Mouse (Mus musculus) cerebellum, adult (tissue): ENCODE data around the gene Synj2.
"Not testable (repeated sequence)": the region's sequence is repeated elsewhere in the genome, so short reads cannot be mapped to it uniquely, and the experiment has no call there.

Experiments used
- ATAC-seq: cut with Nextera tagmentation; 2 replicates; pipeline ENCODE4 v1.9.2; 2017; ENCODE audit warnings: mild to moderate bottlenecking, moderate library complexity, mixed read lengths; ENCODE audit not compliant: insufficient number of reproducible peaks, low FRiP score, low TSS enrichment

The Synj2 gene

GRCm38 (mm10) chr17:6020636-6021035 lies 79.6 kb downstream of the Synj2 start:
- no peak for ATAC-seq

GRCm38 (mm10) chr17:6021374-6021789 lies 80.3 kb downstream of the Synj2 start:
- ATAC-seq = not testable (repeated sequence)

- no peak for ATAC-seq
Measured at GRCm38 (mm10) chr17:6025831-6026230, 84.8 kb downstream of the Synj2 start.

GRCm38 (mm10) chr17:6035661-6036060 lies 94.6 kb downstream of the Synj2 start:
- no peak for ATAC-seq

- no peak for ATAC-seq
Measured at GRCm38 (mm10) chr17:6036458-6036857, 95.4 kb downstream of the Synj2 start.

- no peak for ATAC-seq
Measured at GRCm38 (mm10) chr17:6036872-6037271, 95.8 kb downstream of the Synj2 start.

GRCm38 (mm10) chr17:6037507-6037906 lies 96.4 kb downstream of the Synj2 start:
- ATAC-seq = no peak

- no peak for ATAC-seq
Measured at GRCm38 (mm10) chr17:6052801-6053200, 111.7 kb downstream of the Synj2 start.

GRCm38 (mm10) chr17:6054934-6055355 lies 113.9 kb downstream of the Synj2 start:
- no peak for ATAC-seq

GRCm38 (mm10) chr17:6062793-6063192 lies 121.7 kb downstream of the Synj2 start:
- no peak for ATAC-seq

GRCm38 (mm10) chr17:6063532-6063931 lies 122.5 kb downstream of the Synj2 start:
- ATAC-seq = no peak

- ATAC-seq = no peak
Measured at GRCm38 (mm10) chr17:6066021-6066420, 124.9 kb downstream of the Synj2 start.

- ATAC-seq = no peak
Measured at GRCm38 (mm10) chr17:6067613-6068012, 126.5 kb downstream of the Synj2 start.

GRCm38 (mm10) chr17:6069866-6070265 lies 128.8 kb downstream of the Synj2 start:
- ATAC-seq = no peak

GRCm38 (mm10) chr17:6073405-6073804 lies 132.3 kb downstream of the Synj2 start:
- no peak for ATAC-seq

GRCm38 (mm10) chr17:6079287-6080122 lies 138.4 kb downstream of the Synj2 start, which contains the start of the genes Serac1 and Gtf2h5:
Gene Serac1 (minus strand): TSS chr17:6079741.
Gene Gtf2h5 (plus strand): TSS chr17:6079786.
- ATAC-seq = peak; percentile 93

- no peak for ATAC-seq
Measured at GRCm38 (mm10) chr17:6083323-6083890, 142.3 kb downstream of the Synj2 start.

GRCm38 (mm10) chr17:6091604-6092003 lies 150.5 kb downstream of the Synj2 start:
- ATAC-seq = no peak
